Mouse (Mus musculus): ENCODE results near the gene Lipe. TPM values are rescaled to one million over a fixed set of nuclear protein-coding genes. Genes with fewer than 3 reads are reported as not detected.

Gene Lipe
- total and polyA plus RNA-seq, 2 experiments from 2014 or later, result 6.9 to 11.6 TPM

DNA sequence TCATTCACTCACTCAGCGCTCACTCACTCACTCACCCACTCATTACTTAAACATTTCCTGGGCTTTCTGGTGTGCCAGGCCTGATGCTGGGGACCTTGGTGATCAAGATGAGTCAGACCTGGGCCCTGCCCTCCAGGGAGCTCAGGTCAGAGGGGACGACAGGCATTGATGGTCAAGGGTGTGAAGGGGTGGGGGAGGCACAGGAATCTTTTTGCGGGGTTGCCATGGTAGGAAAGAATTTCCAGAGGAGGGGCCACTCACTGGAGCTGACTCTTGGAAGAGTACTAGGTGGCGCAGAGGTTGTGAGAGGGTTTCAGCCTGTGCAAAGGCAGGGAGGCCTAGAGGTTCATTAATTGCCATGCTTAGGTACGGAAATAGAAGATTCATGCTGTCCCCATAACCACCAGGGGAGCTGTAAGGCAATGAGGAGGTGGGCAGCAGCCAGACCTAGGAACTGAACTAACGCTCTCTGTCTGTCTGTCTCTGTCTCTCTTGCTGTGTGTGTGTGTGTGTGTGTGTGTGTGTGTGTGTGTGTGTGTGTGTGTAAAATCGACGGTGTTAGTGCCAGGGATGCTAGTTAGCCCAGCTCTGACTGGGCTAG is 21.3 kb downstream of the Lipe start:
- WGBS, result 46% methylated on average over 8 of the region's 8 CpGs
- H3K9ac ChIP-seq (replicated peaks; ENCODE audit: low read length, poor library complexity, severe bottlenecking), result peak overlapping the region; percentile 48
- ATAC-seq (ENCODE audit: low FRiP score), result peak; percentile 29; the same call in 1 of the 2 replicates

DNA sequence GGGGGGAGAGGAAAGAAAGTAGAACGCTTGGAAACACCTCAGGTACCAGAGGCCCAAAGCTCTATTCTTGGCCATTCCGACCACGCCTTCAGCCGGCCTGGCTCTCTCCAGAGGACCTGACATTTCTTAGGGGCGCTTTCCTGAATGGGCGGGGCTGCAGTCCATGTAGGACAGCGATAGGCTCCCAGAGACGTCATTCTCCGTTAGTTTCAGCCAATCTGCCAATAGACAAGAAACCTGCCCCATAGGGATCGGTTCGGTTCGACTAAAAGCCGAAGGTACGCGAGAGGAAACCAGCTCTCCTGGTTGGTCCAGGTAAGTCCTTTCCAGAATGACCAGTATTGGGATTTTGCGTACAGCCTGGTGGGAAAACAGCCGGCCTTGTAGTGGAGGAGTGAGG is 22.0 kb downstream of the Lipe start:
- Histone ChIP-seq H3K36me3 (ENCODE audit: insufficient read depth, low read length) (0 out of 2 replicates have a peak, but pooled peaks cover 3% of the 10 kb centered on the region), H3K9me3 (ENCODE audit: low read length) (no peaks in the 10 kb centered on the region), H3K4me1 (ENCODE audit: insufficient read depth, low read length) (no peaks in the 10 kb centered on the region), H3K4me3 (ENCODE audit: low read depth, low read length) (peak overlapping the region; percentile 34), H3K4me2 (ENCODE audit: low read depth, low read length, poor library complexity, severe bottlenecking) (peak overlapping the region; percentile 48), H3K27ac (ENCODE audit: low read depth, low read length) (peak overlapping the region; percentile 32), H3K9ac (replicated peaks; ENCODE audit: low read length, poor library complexity, severe bottlenecking) (peak overlapping the region; percentile 48), H3K27me3 (ENCODE audit: insufficient read depth, low read length) (no peaks in the 10 kb centered on the region)
- peak; percentile 93 for DNase-seq (ENCODE audit: low spot score)
- WGBS, result 4% methylated on average over 17 of the region's 17 CpGs
- no peak for TF ChIP-seq CTCF (IDR thresholded peaks at IDR 0.05)
- ATAC-seq (ENCODE audit: low FRiP score), result peak; percentile 83

More for the DNA sequence above, 21.3 kb downstream of the Lipe start:
- DNase-seq (ENCODE audit: low spot score), result no peak
- H3K27me3 ChIP-seq (ENCODE audit: insufficient read depth, low read length), result no peaks in the 10 kb centered on the region
- H3K27ac ChIP-seq (ENCODE audit: low read depth, low read length), result peak overlapping the region; percentile 32
- peaks cover 4% of the 10 kb centered on the region; the same call in 1 of the 2 replicates for H3K36me3 ChIP-seq (ENCODE audit: insufficient read depth, low read length)
- TF ChIP-seq CTCF (IDR thresholded peaks at IDR 0.05), result peak; percentile 68
- peak overlapping the region; percentile 34 for H3K4me3 ChIP-seq (ENCODE audit: low read depth, low read length)
- no peaks in the 10 kb centered on the region for H3K4me1 ChIP-seq (ENCODE audit: insufficient read depth, low read length)
- peak overlapping the region; percentile 48 for H3K4me2 ChIP-seq (ENCODE audit: low read depth, low read length, poor library complexity, severe bottlenecking)
- no peaks in the 10 kb centered on the region for H3K9me3 ChIP-seq (ENCODE audit: low read length)

DNA sequence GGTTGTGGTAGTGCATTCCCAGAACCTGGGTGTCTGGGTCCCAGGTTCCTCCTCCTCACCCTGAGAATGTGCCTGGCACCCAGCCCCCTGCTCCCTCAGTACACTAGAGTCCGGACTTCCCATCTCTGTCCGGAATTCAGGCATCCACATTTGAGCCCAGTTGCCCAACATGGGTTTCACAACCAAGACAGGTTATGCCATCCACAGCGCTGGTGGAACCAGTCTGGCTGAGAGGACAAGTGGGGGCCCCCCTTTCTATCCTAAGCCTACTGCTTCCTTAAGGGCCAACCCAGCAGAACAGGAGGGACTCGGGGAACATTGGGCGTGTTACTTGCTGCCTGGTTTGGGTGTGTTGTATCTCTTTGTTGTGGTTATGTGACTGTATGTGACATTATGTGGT is 26.1 kb downstream of the Lipe start:
- 90% methylated on average over 5 of the region's 5 CpGs for WGBS
- no peak overlapping the region for H3K9ac ChIP-seq (replicated peaks; ENCODE audit: low read length, poor library complexity, severe bottlenecking)

DNA sequence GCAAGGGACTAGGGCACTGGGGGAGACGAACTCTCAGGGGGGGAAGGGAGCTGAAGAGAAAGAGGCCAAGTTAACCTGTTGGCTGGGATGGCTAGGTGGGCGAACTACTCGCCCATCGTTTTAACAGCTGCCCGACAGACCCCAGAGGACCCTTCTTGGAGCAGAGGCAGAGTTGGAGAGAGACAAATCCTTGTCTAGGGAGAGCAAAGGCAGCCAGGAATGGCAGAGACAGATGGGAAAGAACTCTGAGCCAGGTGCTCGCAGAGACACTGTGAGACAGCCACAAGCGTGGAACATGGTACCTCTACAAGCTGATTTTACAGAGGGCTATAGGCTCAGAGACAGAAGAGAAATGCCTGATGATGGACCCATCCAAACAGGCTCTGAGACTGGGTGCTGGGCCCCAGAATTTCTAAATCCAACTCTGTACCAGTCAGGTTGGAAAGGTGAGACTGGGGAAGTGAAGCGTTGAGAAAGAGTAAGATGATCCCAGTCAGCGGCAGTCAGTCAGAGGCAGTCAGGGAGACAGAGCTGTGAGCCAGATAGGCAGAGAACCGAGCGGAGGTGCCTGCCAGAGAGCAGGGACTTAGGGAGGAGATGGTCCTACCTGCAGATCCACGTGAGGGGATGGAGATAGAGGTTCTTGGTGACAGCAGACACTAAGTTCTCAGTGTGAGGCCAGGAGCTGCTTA is 29.3 kb downstream of the Lipe start, which contains the start of gene Cnfn:
Gene Cnfn (minus strand): TSS at position 667 of the 692 bp plus-strand sequence.
- ATAC-seq (ENCODE audit: low FRiP score), result no peak
- H3K9me3 ChIP-seq (ENCODE audit: low read length), result no peaks in the 10 kb centered on the region
- DNase-seq (ENCODE audit: low spot score), result peak; percentile 34
- H3K27ac ChIP-seq (ENCODE audit: low read depth, low read length), result no peak within 1 kb of the TSS
- peaks cover 8% of the 10 kb centered on the region for H3K27me3 ChIP-seq (ENCODE audit: insufficient read depth, low read length)
- no peak within 1 kb of the TSS for H3K4me2 ChIP-seq (ENCODE audit: low read depth, low read length, poor library complexity, severe bottlenecking)
- no peak within 1 kb of the TSS for H3K9ac ChIP-seq (replicated peaks; ENCODE audit: low read length, poor library complexity, severe bottlenecking)
- no peak for TF ChIP-seq CTCF (IDR thresholded peaks at IDR 0.05)
- peaks cover 7% of the 10 kb centered on the region for H3K36me3 ChIP-seq (ENCODE audit: insufficient read depth, low read length)
- 57% methylated on average over 12 of the region's 12 CpGs for WGBS
- H3K4me1 ChIP-seq (ENCODE audit: insufficient read depth, low read length), result 0 out of 2 replicates have a peak, but pooled peaks cover 3% of the 10 kb centered on the region
- no peak within 1 kb of the TSS for H3K4me3 ChIP-seq (ENCODE audit: low read depth, low read length)

More for the DNA sequence above, 26.1 kb downstream of the Lipe start:
- Histone ChIP-seq H3K36me3 (ENCODE audit: insufficient read depth, low read length) (no peaks in the 10 kb centered on the region), H3K9me3 (ENCODE audit: low read length) (no peaks in the 10 kb centered on the region), H3K4me1 (ENCODE audit: insufficient read depth, low read length) (no peaks in the 10 kb centered on the region), H3K27me3 (ENCODE audit: insufficient read depth, low read length) (peaks cover 5% of the 10 kb centered on the region), H3K4me2 (ENCODE audit: low read depth, low read length, poor library complexity, severe bottlenecking) (no peak overlapping the region), H3K27ac (ENCODE audit: low read depth, low read length) (no peak overlapping the region), H3K4me3 (ENCODE audit: low read depth, low read length) (no peak overlapping the region)
- no peak for DNase-seq (ENCODE audit: low spot score)
- ATAC-seq (ENCODE audit: low FRiP score), result no peak
- TF ChIP-seq CTCF (IDR thresholded peaks at IDR 0.05), result no peak

DNA sequence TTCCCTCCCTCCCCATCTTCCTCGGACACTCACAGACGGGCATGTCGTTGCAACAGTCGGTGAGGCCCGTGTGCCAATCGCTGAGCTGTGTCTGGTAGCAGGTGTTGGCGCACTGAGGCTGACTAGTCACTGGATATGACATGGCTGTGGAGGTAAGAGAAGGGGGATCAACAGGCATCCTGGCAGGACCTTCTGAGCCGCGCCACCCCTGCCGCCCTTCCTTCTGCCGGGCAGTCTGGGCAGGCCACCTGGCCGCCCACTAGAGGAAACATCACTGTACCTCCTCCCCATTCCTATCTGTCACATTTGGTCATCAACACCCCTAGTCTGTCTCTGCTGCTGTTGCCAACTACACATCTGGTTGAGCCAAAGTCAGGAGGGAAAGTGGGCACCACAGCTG is 30.2 kb downstream of the Lipe start:
- Histone ChIP-seq H3K9ac (replicated peaks; ENCODE audit: low read length, poor library complexity, severe bottlenecking) (no peak overlapping the region), H3K27me3 (ENCODE audit: insufficient read depth, low read length) (peaks cover 8% of the 10 kb centered on the region), H3K9me3 (ENCODE audit: low read length) (no peaks in the 10 kb centered on the region), H3K4me3 (ENCODE audit: low read depth, low read length) (no peak overlapping the region), H3K4me2 (ENCODE audit: low read depth, low read length, poor library complexity, severe bottlenecking) (no peak overlapping the region), H3K4me1 (ENCODE audit: insufficient read depth, low read length) (0 out of 2 replicates have a peak, but pooled peaks cover 3% of the 10 kb centered on the region), H3K27ac (ENCODE audit: low read depth, low read length) (no peak overlapping the region), H3K36me3 (ENCODE audit: insufficient read depth, low read length) (peaks cover 16% of the 10 kb centered on the region)
- no peak for TF ChIP-seq CTCF (IDR thresholded peaks at IDR 0.05)
- 32% methylated on average over 12 of the region's 12 CpGs for WGBS
- peak; percentile 35 for DNase-seq (ENCODE audit: low spot score)
- peak; percentile 31; the same call in 1 of the 2 replicates for ATAC-seq (ENCODE audit: low FRiP score)

Data from midbrain, postnatal 0 days (tissue).